Mouse (Mus musculus) MEL-GATA-1-ER (cell line): ENCODE data around the gene Psme3.
A peak's percentile ranks its signal among the peaks of the same experiment; 100 is the strongest.

Source experiments
- DNase-seq: peaks from one replicate; pipeline ENCODE4 v3.0.0-alpha.2; 2012; ENCODE audit warnings: low read depth; ENCODE audit errors: extremely low read depth

The Psme3 gene

DNA sequence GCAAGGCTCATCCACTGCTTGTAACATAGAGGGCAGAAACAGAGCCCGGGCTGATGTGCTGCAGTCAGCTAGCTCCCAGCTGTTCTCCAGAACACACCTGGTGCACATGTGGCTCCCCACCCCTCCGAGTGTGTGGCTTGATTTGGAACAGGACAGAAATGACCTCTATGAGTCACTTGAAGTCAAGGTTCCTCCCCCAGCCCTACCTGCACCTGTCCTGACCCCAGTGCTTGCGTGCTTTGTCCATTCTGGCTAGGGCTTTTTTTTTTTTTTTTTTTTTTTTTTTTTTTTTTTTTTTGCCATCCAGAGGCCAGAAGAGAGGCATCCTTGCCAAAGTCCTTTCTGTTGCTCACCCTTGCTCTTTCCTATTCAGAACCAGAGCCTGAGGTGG lies 35.7 kb downstream of the Psme3 start:
- no peak for DNase-seq

- no peak for DNase-seq
Observed at GRCm38 (mm10) chr11:101353436-101353835, 37.4 kb downstream of the Psme3 start.

DNA sequence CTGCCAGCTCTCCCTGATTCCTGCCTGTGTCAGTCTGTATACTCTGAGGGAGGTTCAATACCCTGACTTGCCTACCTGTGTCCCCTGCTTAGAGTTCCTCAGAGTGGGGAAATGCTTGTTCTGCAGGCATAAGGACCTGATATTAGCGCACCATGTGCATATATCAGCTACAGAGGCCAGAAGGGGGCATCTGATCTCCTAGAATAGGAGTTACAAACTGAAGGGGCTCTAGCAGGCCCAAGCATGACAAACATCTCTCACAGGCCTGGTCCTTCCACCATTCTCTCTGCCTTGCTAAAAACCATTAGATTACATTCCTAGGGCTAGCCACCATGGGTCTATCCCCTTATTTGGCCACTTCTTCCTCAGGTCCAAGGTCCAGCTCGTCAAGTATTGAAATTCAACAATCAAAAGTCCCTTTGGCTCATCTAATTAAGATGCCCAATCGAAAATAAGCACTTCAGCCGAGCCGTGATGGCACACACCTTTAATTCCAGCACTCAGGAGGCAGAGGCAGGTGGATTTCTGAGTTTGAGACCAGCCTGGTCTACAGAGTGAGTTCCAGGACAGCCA lies 38.5 kb downstream of the Psme3 start:
- no peak for DNase-seq

- DNase-seq = no peak
Observed at GRCm38 (mm10) chr11:101355916-101356315, 39.9 kb downstream of the Psme3 start.

DNA sequence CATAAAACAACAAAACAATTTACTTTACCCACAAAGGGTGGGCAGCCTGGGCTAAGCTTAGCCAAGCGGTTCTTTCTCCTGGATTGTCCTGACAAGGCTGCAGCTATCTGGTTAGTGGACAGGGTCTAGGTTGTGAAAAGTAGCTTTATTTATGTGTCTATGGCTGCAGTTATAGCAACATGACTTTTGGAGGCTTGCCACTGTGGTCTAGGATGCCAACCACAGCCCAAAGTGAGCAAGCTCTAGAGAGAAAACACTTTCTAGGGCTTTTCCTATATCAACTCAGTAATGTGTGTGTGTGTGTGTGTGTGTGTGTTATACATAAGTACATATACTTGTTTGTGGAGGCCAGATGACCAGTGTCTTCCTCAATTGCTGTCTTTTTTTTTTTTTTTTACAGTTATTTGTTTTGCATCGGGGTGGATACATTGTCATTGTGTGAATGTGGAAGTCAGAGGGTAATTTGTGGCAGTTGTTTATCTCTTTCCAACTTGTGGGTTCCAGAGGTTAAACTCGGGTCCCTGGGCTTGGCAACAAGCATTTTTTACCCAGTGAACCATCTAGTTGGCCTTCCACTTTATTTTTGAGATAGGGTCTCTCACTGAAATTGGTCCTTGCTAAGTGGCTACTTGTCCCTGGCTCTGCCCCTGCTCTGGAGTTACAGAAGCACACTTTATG lies 41.6 kb downstream of the Psme3 start:
- peak; percentile 41 for DNase-seq

DNA sequence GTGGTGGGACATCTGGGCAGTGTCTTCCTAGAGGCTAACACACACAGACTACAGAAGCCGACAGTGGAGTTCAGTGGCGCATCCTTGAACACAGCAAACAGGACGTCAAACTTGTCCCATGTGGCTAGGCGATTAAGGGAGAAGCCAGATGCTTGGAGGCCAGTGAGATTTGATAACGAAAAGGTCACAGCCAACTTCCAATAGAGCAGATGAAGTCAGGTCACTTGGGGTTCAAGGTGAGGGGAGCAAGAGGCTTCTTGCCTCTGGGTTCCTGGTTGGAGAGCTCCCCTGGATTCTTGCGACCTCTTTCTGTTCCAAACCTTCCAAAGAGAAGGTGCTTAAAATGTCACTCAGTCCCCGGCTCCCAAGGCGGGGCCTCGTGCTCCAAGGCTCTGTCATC lies 43.8 kb downstream of the Psme3 start:
- no peak for DNase-seq

GRCm38 (mm10) chr11:101360651-101361113 lies 44.7 kb downstream of the Psme3 start:
- no peak for DNase-seq

DNA sequence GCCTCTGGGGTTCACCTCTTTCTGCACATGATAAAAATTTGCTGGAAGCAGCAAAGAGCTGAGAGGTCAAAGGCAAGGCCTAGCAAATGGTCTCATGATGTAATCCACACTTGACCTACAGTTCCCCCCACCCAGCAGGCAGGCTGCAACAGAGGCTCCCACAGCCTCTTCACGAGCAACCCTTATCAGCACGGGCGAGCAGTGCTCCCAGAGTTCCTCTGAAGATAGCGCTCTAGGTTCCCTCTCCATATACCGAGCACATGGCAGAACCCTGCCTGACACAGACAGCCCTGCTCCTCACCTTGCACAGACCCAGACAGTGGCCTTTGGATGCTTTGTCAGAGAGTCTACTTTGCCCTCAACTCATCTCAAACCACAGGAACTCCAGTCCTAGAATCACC lies 48.5 kb downstream of the Psme3 start:
- peak; percentile 13 for DNase-seq

DNA sequence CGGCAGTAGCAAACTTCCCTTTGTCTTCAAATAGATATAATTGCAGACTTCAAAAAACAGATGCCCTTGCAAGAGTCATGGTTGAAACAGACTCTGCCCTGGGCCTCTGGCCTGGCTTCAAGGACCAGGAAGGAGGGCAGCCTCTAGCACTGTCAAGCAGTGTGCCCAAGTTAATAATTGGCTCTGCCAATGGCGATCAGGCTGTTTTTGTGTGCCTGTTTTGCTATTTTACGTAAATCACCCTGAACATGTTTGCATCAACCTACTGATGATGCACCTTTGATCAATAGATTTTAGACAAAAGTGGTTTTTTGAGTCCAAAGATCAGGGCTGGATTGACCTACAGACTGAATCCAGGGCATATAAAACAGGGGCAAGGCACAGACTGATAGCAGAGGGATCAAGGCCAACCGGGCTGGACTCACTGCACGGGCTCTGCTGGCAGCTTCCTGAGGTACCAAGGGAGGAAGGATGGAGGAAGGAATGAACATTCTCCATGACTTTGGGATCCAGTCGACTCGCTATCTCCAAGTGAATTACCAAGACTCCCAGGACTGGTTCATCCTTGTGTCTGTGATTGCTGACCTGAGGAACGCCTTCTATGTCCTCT lies 51.4 kb downstream of the Psme3 start, which contains the start of gene G6pc:
G6pc (plus strand) TSS at position 236 of the 610 bp plus-strand sequence.
- no peak for DNase-seq

GRCm38 (mm10) chr11:101370141-101370540 lies 54.1 kb downstream of the Psme3 start:
- no peak for DNase-seq
